In genomic region chr8:47664231-47664785, GRCm38 (mm10) we compare ENCODE assay signal across 14 mouse cellular contexts.
"Had no signal": no experiment of that assay in that cellular context is flagged by ENCODE, and none has a peak within 500 bp of the region (broad histone marks: within the 10 kb centered on the region; RNA-seq: fewer than 3 reads in every experiment).

No protein-coding gene starts in this region.

- H3K4me2 ChIP-seq: limb, embryonic 13.5 days; liver, embryonic 15.5 days; midbrain, embryonic 13.5 days; neural tube, embryonic 15.5 days had no signal

- H3K27ac ChIP-seq: kidney, postnatal 0 days; limb, embryonic 13.5 days; liver, embryonic 15.5 days; midbrain, embryonic 13.5 days; neural tube, embryonic 15.5 days; stomach, postnatal 0 days had no signal

- H3K4me3 ChIP-seq: limb, embryonic 13.5 days; liver, embryonic 15.5 days; midbrain, embryonic 13.5 days; myocyte; neural tube, embryonic 15.5 days had no signal

- ATAC-seq: midbrain, embryonic 13.5 days had no signal

- H3K9ac ChIP-seq: limb, embryonic 13.5 days; liver, embryonic 15.5 days; midbrain, embryonic 13.5 days; neural tube, embryonic 15.5 days had no signal

- H3K9me3 ChIP-seq: limb, embryonic 13.5 days; liver, embryonic 15.5 days; midbrain, embryonic 13.5 days; neural tube, embryonic 15.5 days had no signal

- DNase-seq: layer of hippocampus, adult 9-11 months; layer of hippocampus, postnatal 36 days; lung, adult 2 months; lung, postnatal 36 days; right cerebral cortex, adult 18-20 months; right cerebral cortex, postnatal 25 days; thymus, postnatal 4 days had no signal

- H3K4me1 ChIP-seq: limb, embryonic 13.5 days; liver, embryonic 15.5 days; midbrain, embryonic 13.5 days; neural tube, embryonic 15.5 days had no signal

- H3K27me3 ChIP-seq: limb, embryonic 13.5 days; liver, embryonic 15.5 days; midbrain, embryonic 13.5 days; neural tube, embryonic 15.5 days had no signal
